Mouse (Mus musculus) heart, embryonic 13.5 days (tissue): ENCODE measurements around the gene Hs6st3. TPM values are rescaled to one million over a fixed set of nuclear protein-coding genes. Genes with fewer than 3 reads are reported as not detected.

Experiments
- ATAC-seq: fragments of 200-750 bp; cut with Nextera tagmentation; 2 replicates; pipeline ENCODE4 v1.8.0; 2017; ENCODE audit warnings: moderate TSS enrichment; ENCODE audit not compliant: insufficient number of reproducible peaks, low FRiP score, low TSS enrichment; ENCODE audit errors: extremely low read depth
- H3K27ac ChIP-seq: fragments of 300-500 bp; sonication (generic); replicated peaks from 2 replicates; pipeline ENCODE4 v1.5.1; 2015; ENCODE audit warnings: moderate library complexity, mild to moderate bottlenecking, inconsistent platforms
- H3K27me3 ChIP-seq: fragments of 300-500 bp; sonication (generic); replicated peaks from 2 replicates; pipeline ENCODE4 v1.6.1; 2015; ENCODE audit warnings: mild to moderate bottlenecking, inconsistent platforms
- H3K36me3 ChIP-seq: fragments of 300-500 bp; sonication (generic); 2 replicates; pipeline ENCODE4 v1.6.1; 2015; ENCODE audit warnings: mild to moderate bottlenecking, inconsistent platforms
- H3K4me1 ChIP-seq: fragments of 300-500 bp; sonication (generic); 2 replicates; pipeline ENCODE4 v1.6.1; 2015; ENCODE audit warnings: inconsistent platforms
- H3K4me2 ChIP-seq: fragments of 300-500 bp; sonication (generic); 2 replicates; pipeline ENCODE4 v1.6.1; 2015; ENCODE audit warnings: inconsistent platforms, mild to moderate bottlenecking, moderate library complexity
- H3K4me3 ChIP-seq: fragments of 300-500 bp; sonication (generic); 2 replicates; pipeline ENCODE4 v1.5.1; 2015; ENCODE audit warnings: moderate library complexity, mild to moderate bottlenecking, inconsistent platforms
- H3K9ac ChIP-seq: fragments of 300-500 bp; sonication (generic); 2 replicates; pipeline ENCODE4 v1.6.1; 2015; ENCODE audit warnings: inconsistent platforms, mild to moderate bottlenecking, moderate library complexity
- H3K9me3 ChIP-seq: fragments of 300-500 bp; sonication (generic); 2 replicates; pipeline ENCODE4 v1.6.1; 2016; ENCODE audit warnings: inconsistent platforms
- WGBS: fragments of 180-500 bp; shearing (Covaris S2); methylation state at CpG from one replicate; pipeline ENCODE4 v1.1.7; 2015; ENCODE audit warnings: mixed read lengths; 5-methylcytosine and 5-hydroxymethylcytosine counted together
- polyA plus RNA-seq: library from polyadenylated mRNA; unstranded; fragments of >200 nt; fragmentation: Nextera tagmentation; extraction: Ambion mirVana; gene quantifications from 2 replicates; pipeline ENCODE4 v1.2.1, GENCODE M21; 2015

Gene Hs6st3
- polyA plus RNA-seq, 1 experiment from 2014 or later = not detected

GRCm38 (mm10) chr14:119919177-119919576, 781.0 kb downstream of the Hs6st3 start:
- ATAC-seq = no peak
- H3K27me3 ChIP-seq = no peaks in the 10 kb centered on the region
- 75% methylated on average over 1 of the region's 1 CpGs for WGBS

More at GRCm38 (mm10) chr14:119919177-119919576, 781.0 kb downstream of the Hs6st3 start:
- no peaks in the 10 kb centered on the region for H3K9me3 ChIP-seq
- H3K4me1 ChIP-seq = no peaks in the 10 kb centered on the region
- H3K9ac ChIP-seq = no peak overlapping the region
- H3K4me2 ChIP-seq = no peak overlapping the region
- no peak overlapping the region for H3K4me3 ChIP-seq
- H3K36me3 ChIP-seq = no peaks in the 10 kb centered on the region
- no peak overlapping the region for H3K27ac ChIP-seq

Other genes starting within 250 kb of the Hs6st3 start
- gene Dzip1, start 212.9 kb upstream of the Hs6st3 start, polyA plus RNA-seq = 6.9 and 8.0 TPM in 2 replicates
- 23.1 and 26.0 TPM in 2 replicates for gene Dnajc3, start 200.4 kb upstream of the Hs6st3 start, polyA plus RNA-seq
- 6.8 and 7.2 TPM in 2 replicates for gene Uggt2, start 38.9 kb upstream of the Hs6st3 start, polyA plus RNA-seq